Mouse (Mus musculus): Measurements from ENCODE around the gene Ccdc32. TPM values are rescaled to one million over a fixed set of nuclear protein-coding genes. Genes with fewer than 3 reads are reported as not detected.
"Not testable (repeated sequence)": the region's sequence is repeated elsewhere in the genome, so short reads cannot be mapped to it uniquely, and the experiment has no call there.

Gene Ccdc32
- polyA plus RNA-seq, 1 experiment, result 4.0 TPM

DNA sequence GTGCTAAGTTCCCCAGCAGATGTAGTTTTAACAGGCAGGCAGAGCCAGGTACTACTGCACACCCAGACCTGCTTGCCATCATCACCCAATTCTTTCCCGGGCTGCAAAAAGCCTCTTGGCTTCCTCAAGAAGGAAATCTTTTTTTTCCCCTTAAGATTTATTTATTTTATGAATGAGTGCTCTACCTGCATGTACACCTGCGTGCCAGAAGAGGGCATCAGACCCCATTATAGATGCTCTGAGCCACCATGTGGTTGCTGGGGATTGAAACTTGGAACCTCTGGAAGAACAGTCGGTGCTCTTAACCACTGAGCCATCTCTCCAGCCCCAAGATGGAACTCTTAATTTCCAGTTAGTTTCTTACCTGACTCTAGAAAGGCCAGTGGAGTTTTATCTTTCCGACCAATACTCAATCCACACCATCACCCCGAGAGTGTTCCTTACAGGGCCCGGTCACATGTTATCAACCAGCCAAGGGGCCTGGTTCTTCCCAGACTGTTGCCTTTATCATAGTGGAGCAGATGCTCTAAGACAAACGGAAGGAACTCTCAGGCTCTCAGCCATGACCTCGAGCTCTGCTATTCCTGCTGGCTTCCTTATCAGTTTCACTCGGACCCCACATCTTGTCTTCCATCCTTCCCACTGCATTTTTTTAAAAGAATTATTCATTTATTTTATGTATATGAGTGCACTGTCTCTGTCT lies 4.5 kb downstream of the Ccdc32 start:
- H3K27ac ChIP-seq (ENCODE audit: insufficient read depth, low read length), result no peak overlapping the region
- H3K4me1 ChIP-seq (ENCODE audit: control insufficient read depth, insufficient read depth, insufficient read length), result peaks cover 3% of the 10 kb centered on the region; the same call in 1 of the 2 replicates
- H3K36me3 ChIP-seq (ENCODE audit: control insufficient read depth, insufficient read depth, low read length), result peaks cover 10% of the 10 kb centered on the region
- TF ChIP-seq POLR2A (IDR thresholded peaks at IDR 0.05; ENCODE audit: low read depth, low read length), result no peak
- no peak for TF ChIP-seq CTCF (IDR thresholded peaks at IDR 0.05; ENCODE audit: extremely low read depth, insufficient read depth, insufficient read length, insufficient replicate concordance)
- no peaks in the 10 kb centered on the region for H3K27me3 ChIP-seq (ENCODE audit: control insufficient read depth, insufficient read depth, low read length)
- no peak overlapping the region for H3K4me3 ChIP-seq (ENCODE audit: extremely low read depth, insufficient read depth, insufficient read length)
- no peak for DNase-seq (ENCODE audit: low read depth in 1 of 2, low spot score in 2 of 2)
- 70% methylated on average over 9 of the region's 9 CpGs for WGBS

DNA sequence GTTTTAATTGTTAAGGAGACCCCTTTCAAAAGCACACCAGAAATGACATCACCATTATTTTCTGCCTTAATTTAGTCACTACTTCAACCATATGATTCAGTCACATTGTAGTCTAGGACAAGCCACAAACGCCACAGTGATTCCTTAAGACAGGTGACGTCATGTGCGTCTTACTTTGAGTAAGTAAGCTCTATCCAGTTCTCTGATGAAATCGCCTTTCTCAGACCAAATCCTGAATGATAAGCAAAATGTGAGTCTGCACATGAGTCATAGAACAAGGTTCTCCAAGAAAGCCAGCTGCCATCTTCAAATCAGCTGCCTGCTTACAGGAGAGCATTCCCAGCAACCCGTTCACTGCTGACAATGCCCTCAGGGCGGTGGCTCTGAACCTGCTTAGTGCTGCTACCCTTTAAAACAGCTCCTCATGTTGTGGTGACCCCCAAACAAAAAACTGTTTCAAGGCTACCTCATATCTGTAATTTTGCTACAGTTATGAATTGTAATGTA lies 6.0 kb downstream of the Ccdc32 start:
- TF ChIP-seq CTCF (IDR thresholded peaks at IDR 0.05; ENCODE audit: extremely low read depth, insufficient read depth, insufficient read length, insufficient replicate concordance) (no peak), POLR2A (IDR thresholded peaks at IDR 0.05; ENCODE audit: low read depth, low read length) (no peak)
- no peaks in the 10 kb centered on the region for H3K27me3 ChIP-seq (ENCODE audit: control insufficient read depth, insufficient read depth, low read length)

DNA sequence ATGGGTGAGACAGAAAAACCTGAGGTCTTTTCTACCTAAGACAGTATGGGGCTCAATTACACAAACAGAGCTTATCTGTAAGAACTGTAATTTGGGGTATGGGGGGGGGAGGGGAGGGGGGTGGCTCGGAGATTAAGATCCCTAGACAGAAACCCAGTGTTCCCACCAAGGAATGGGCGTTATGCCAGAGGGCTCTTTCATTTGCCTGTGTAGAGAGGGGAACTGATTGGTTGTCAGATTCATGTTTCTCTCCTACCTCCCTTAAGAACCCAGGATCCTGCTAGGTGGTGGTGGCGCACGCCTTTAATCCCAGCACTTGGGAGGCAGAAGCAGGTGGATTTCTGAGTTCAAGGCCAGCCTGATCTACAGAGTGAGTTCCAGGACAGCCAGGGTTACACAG lies 9.7 kb downstream of the Ccdc32 start:
- peaks cover 12% of the 10 kb centered on the region for H3K36me3 ChIP-seq (ENCODE audit: control insufficient read depth, insufficient read depth, low read length)
- WGBS, result 86% methylated on average over 4 of the region's 4 CpGs
- DNase-seq (ENCODE audit: low read depth in 1 of 2, low spot score in 2 of 2), result no peak

More for the DNA sequence above, 6.0 kb downstream of the Ccdc32 start:
- 98% methylated on average over 6 of the region's 6 CpGs for WGBS
- no peak overlapping the region for H3K4me3 ChIP-seq (ENCODE audit: extremely low read depth, insufficient read depth, insufficient read length)
- no peaks in the 10 kb centered on the region for H3K4me1 ChIP-seq (ENCODE audit: control insufficient read depth, insufficient read depth, insufficient read length)
- H3K27ac ChIP-seq (ENCODE audit: insufficient read depth, low read length), result no peak overlapping the region
- DNase-seq (ENCODE audit: low read depth in 1 of 2, low spot score in 2 of 2), result no peak
- H3K36me3 ChIP-seq (ENCODE audit: control insufficient read depth, insufficient read depth, low read length), result peaks cover 15% of the 10 kb centered on the region

DNA sequence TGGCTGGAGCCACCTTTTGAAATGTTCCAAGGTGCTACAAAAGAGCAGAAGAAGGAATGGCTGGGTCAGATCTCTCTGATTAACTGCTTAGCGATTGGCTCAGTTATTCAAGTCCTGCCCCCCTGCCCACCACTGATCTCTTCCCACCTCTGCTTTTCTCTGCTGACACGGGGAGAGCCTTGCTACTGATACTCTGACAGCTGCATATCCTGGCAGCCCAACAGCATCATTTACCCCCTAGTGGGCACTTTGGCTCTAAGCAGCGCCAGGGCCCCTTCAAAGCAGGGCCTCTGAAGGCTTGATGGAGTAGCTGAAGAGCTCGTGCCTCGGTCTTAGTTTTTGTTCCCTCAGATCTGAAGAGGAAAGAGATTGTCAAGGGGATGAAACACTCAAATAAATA lies 10.1 kb downstream of the Ccdc32 start:
- 76% methylated on average over 5 of the region's 5 CpGs for WGBS
- no peak for DNase-seq (ENCODE audit: low read depth in 1 of 2, low spot score in 2 of 2)

More for the DNA sequence above, 9.7 kb downstream of the Ccdc32 start:
- Histone ChIP-seq H3K4me3 (ENCODE audit: extremely low read depth, insufficient read depth, insufficient read length) (no peak overlapping the region), H3K27ac (ENCODE audit: insufficient read depth, low read length) (no peak overlapping the region), H3K4me1 (ENCODE audit: control insufficient read depth, insufficient read depth, insufficient read length) (peaks cover 7% of the 10 kb centered on the region; the same call in 1 of the 2 replicates), H3K27me3 (ENCODE audit: control insufficient read depth, insufficient read depth, low read length) (no peaks in the 10 kb centered on the region)
- TF ChIP-seq CTCF (IDR thresholded peaks at IDR 0.05; ENCODE audit: extremely low read depth, insufficient read depth, insufficient read length, insufficient replicate concordance), result no peak
- TF ChIP-seq POLR2A (IDR thresholded peaks at IDR 0.05; ENCODE audit: low read depth, low read length), result no peak

DNA sequence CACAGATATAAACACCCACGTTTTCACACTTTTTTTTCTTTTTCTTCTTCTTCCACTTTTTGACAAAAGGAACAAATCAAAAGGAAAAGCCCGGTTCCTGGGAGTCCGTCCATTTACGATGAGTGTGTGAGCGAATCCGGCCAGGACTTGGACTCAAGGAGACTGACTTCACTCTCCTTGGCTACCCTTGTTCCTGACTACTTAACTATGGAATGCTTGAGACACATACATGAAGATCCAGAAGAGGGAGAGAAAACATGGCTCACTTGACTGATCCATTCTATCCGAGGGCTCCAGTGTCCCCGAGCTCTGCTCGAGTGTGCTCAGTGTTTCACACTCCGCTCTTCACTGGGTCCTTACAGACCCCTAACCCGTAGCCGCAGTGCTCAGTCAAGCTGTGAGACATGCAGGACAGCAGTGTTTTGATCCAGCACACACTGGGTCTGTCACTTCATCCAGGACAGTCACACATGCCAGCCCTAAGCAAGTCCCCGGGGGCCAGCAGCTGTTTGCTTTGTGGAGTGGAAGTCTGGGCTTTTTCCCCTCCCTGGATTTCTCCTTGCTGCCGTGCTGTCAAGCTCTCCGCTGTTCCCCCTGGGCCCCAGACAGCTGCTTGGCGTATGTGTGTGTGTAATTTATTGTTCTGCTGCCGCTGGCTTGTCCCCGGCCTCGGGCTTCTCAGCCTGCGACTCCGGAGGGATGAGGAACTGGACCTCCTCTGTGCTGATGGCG lies 10.6 kb downstream of the Ccdc32 start:
- 92% methylated on average over 22 of the region's 22 CpGs for WGBS
- no peaks in the 10 kb centered on the region for H3K27me3 ChIP-seq (ENCODE audit: control insufficient read depth, insufficient read depth, low read length)
- peaks cover 7% of the 10 kb centered on the region; the same call in 1 of the 2 replicates for H3K4me1 ChIP-seq (ENCODE audit: control insufficient read depth, insufficient read depth, insufficient read length)
- TF ChIP-seq CTCF (IDR thresholded peaks at IDR 0.05; ENCODE audit: extremely low read depth, insufficient read depth, insufficient read length, insufficient replicate concordance) (no peak), POLR2A (IDR thresholded peaks at IDR 0.05; ENCODE audit: low read depth, low read length) (no peak)
- no peak for DNase-seq (ENCODE audit: low read depth in 1 of 2, low spot score in 2 of 2)
- peaks cover 12% of the 10 kb centered on the region for H3K36me3 ChIP-seq (ENCODE audit: control insufficient read depth, insufficient read depth, low read length)
- no peak overlapping the region for H3K27ac ChIP-seq (ENCODE audit: insufficient read depth, low read length)
- H3K4me3 ChIP-seq (ENCODE audit: extremely low read depth, insufficient read depth, insufficient read length), result no peak overlapping the region

More for the DNA sequence above, 10.1 kb downstream of the Ccdc32 start:
- Histone ChIP-seq H3K27me3 (ENCODE audit: control insufficient read depth, insufficient read depth, low read length) (no peaks in the 10 kb centered on the region), H3K27ac (ENCODE audit: insufficient read depth, low read length) (no peak overlapping the region), H3K36me3 (ENCODE audit: control insufficient read depth, insufficient read depth, low read length) (peaks cover 12% of the 10 kb centered on the region), H3K4me3 (ENCODE audit: extremely low read depth, insufficient read depth, insufficient read length) (no peak overlapping the region), H3K4me1 (ENCODE audit: control insufficient read depth, insufficient read depth, insufficient read length) (peaks cover 7% of the 10 kb centered on the region; the same call in 1 of the 2 replicates)
- TF ChIP-seq POLR2A (IDR thresholded peaks at IDR 0.05; ENCODE audit: low read depth, low read length), result no peak

DNA sequence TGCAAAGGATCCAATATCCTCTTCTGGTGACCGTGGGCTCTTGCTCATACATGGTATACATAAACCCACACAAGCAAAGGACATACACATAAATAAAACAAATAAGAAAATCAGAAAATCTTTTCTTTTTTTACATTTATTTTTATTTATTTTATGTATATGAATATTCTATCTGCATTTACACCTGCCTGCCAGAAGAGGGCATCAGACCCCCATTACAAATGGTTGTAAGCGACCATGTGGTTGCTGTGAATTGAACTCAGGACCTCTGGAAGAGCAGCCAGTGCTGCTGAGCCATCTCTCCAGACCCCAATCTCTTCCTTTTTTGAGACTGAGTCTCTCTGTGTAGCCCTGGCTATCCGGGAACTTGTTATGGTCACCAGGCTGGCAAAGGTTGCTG lies 11.5 kb downstream of the Ccdc32 start:
- H3K36me3 ChIP-seq (ENCODE audit: control insufficient read depth, insufficient read depth, low read length), result peaks cover 9% of the 10 kb centered on the region

DNA sequence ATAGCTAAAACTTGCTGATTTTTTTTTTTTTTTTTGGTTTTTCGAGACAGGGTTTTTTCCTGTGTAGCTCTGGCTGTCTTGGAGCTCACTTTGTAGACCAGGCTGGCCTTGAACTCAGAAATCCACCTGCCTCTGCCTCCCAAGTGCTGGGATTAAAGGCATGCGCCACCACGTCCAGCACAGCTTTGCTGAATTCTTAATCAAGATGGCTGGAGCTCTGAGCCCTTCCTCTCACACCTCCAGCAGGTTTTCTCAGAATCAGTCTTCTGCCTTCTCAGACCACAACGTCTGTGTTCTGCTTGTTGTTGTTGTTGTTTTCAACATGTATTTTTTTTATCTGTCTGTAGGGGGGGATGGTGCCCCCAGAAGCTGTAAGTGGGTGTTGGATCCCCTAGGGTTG lies 12.9 kb downstream of the Ccdc32 start:
- 52% methylated on average over 4 of the region's 4 CpGs for WGBS
- not testable (repeated sequence) for H3K4me3 ChIP-seq (ENCODE audit: extremely low read depth, insufficient read depth, insufficient read length)

More for the DNA sequence above, 11.5 kb downstream of the Ccdc32 start:
- Histone ChIP-seq H3K4me1 (ENCODE audit: control insufficient read depth, insufficient read depth, insufficient read length) (peaks cover 7% of the 10 kb centered on the region; the same call in 1 of the 2 replicates), H3K27me3 (ENCODE audit: control insufficient read depth, insufficient read depth, low read length) (no peaks in the 10 kb centered on the region), H3K27ac (ENCODE audit: insufficient read depth, low read length) (no peak overlapping the region), H3K4me3 (ENCODE audit: extremely low read depth, insufficient read depth, insufficient read length) (no peak overlapping the region)
- no peak for TF ChIP-seq CTCF (IDR thresholded peaks at IDR 0.05; ENCODE audit: extremely low read depth, insufficient read depth, insufficient read length, insufficient replicate concordance)
- TF ChIP-seq POLR2A (IDR thresholded peaks at IDR 0.05; ENCODE audit: low read depth, low read length), result no peak
- WGBS, result 94% methylated on average over 3 of the region's 3 CpGs
- DNase-seq (ENCODE audit: low read depth in 1 of 2, low spot score in 2 of 2), result no peak

More for the DNA sequence above, 12.9 kb downstream of the Ccdc32 start:
- not testable (repeated sequence) for H3K4me1 ChIP-seq (ENCODE audit: control insufficient read depth, insufficient read depth, insufficient read length); DNase-seq (ENCODE audit: low read depth in 1 of 2, low spot score in 2 of 2); H3K27me3 ChIP-seq (ENCODE audit: control insufficient read depth, insufficient read depth, low read length); H3K36me3 ChIP-seq (ENCODE audit: control insufficient read depth, insufficient read depth, low read length); H3K27ac ChIP-seq (ENCODE audit: insufficient read depth, low read length)
